Mouse (Mus musculus) embryo, embryonic 10.5 days (tissue): ENCODE data around the gene Usp13.

Experiments
- DNase-seq: peaks from one replicate; pipeline ENCODE4 v3.0.0-alpha.2; 2015; ENCODE audit warnings: low spot score

The Usp13 gene

GRCm38 (mm10) chr3:32817357-32818326 lies at the start of gene Usp13:
Usp13 (plus strand) TSS chr3:32817546.
- peak; percentile 79 for DNase-seq

- DNase-seq = no peak
Observed at GRCm38 (mm10) chr3:32770781-32771180, 46.6 kb upstream of the Usp13 start.

- peak; percentile 69 for DNase-seq
Observed at GRCm38 (mm10) chr3:32817001-32817356, 367 bp upstream of the Usp13 start.

GRCm38 (mm10) chr3:32818327-32818900 lies 1.1 kb downstream of the Usp13 start:
- peak; percentile 60 for DNase-seq

- peak; percentile 13 for DNase-seq
Observed at GRCm38 (mm10) chr3:32822620-32823019, 5.3 kb downstream of the Usp13 start.

GRCm38 (mm10) chr3:32824923-32825322 lies 7.6 kb downstream of the Usp13 start:
- DNase-seq = no peak

- DNase-seq = no peak
Observed at GRCm38 (mm10) chr3:32825964-32826479, 8.7 kb downstream of the Usp13 start.

GRCm38 (mm10) chr3:32826701-32827100 lies 9.4 kb downstream of the Usp13 start:
- DNase-seq = no peak

GRCm38 (mm10) chr3:32833871-32834270 lies 16.5 kb downstream of the Usp13 start:
- DNase-seq = no peak

- no peak for DNase-seq
Observed at GRCm38 (mm10) chr3:32837847-32838246, 20.5 kb downstream of the Usp13 start.

- DNase-seq = no peak
Observed at GRCm38 (mm10) chr3:32856362-32857107, 39.2 kb downstream of the Usp13 start.

GRCm38 (mm10) chr3:32871081-32871480 lies 53.7 kb downstream of the Usp13 start:
- DNase-seq = no peak

GRCm38 (mm10) chr3:32886386-32886785 lies 69.0 kb downstream of the Usp13 start:
- DNase-seq = no peak

GRCm38 (mm10) chr3:32888886-32889285 lies 71.5 kb downstream of the Usp13 start:
- no peak for DNase-seq

- DNase-seq = no peak
Observed at GRCm38 (mm10) chr3:32890174-32890573, 72.8 kb downstream of the Usp13 start.

- peak; percentile 14 for DNase-seq
Observed at GRCm38 (mm10) chr3:32903462-32903861, 86.1 kb downstream of the Usp13 start.

- DNase-seq = peak; percentile 6
Observed at GRCm38 (mm10) chr3:32904599-32904998, 87.3 kb downstream of the Usp13 start.

- no peak for DNase-seq
Observed at GRCm38 (mm10) chr3:32905850-32906779, 88.8 kb downstream of the Usp13 start.

GRCm38 (mm10) chr3:32908400-32908799 lies 91.1 kb downstream of the Usp13 start:
- DNase-seq = no peak

GRCm38 (mm10) chr3:32910071-32910551 lies 92.8 kb downstream of the Usp13 start:
- peak; percentile 80 for DNase-seq

GRCm38 (mm10) chr3:32924168-32924567 lies 106.8 kb downstream of the Usp13 start:
- DNase-seq = no peak
